ENCODE assay signal across 27 mouse cellular contexts in genomic region chr9:58321681-58322080, GRCm38 (mm10). TPM values are rescaled to one million over a fixed set of nuclear protein-coding genes. Genes with fewer than 3 reads are reported as not detected.
DNase-seq lines count a peak whose midpoint lies in the region; ATAC-seq and TF ChIP-seq lines count a peak whose summit lies in the region.
"Had no signal": no experiment of that assay in that cellular context is flagged by ENCODE, and none has a peak within 500 bp of the region (broad histone marks: within the 10 kb centered on the region; RNA-seq: fewer than 3 reads in every experiment).

No protein-coding gene starts in this region.

- H3K4me2 ChIP-seq in stomach, postnatal 0 days (replicated peaks; ENCODE audit: low read depth), result no peak overlapping the region
- H3K4me2 ChIP-seq: heart, embryonic 12.5 days; liver, embryonic 15.5 days; midbrain, embryonic 12.5 days; neural tube, embryonic 15.5 days had no signal

- TF ChIP-seq CTCF in gastrocnemius, adult 2 months (IDR thresholded peaks at IDR 0.05), result peak; percentile 41
- peak; percentile 24 for TF ChIP-seq CTCF in left cerebral cortex, adult 2 months (IDR thresholded peaks at IDR 0.05)
- TF ChIP-seq CTCF in stomach, postnatal 0 days (IDR thresholded peaks at IDR 0.05; ENCODE audit: low read depth), result peak; percentile 50

- H3K9ac ChIP-seq in stomach, postnatal 0 days (ENCODE audit: low read length), result no peak overlapping the region
- H3K9ac ChIP-seq: heart, embryonic 12.5 days; liver, embryonic 15.5 days; midbrain, embryonic 12.5 days; neural tube, embryonic 15.5 days had no signal

- ATAC-seq in stomach, postnatal 0 days (ENCODE audit: low FRiP score, low TSS enrichment), result no peak

- no peak overlapping the region for H3K4me3 ChIP-seq in gastrocnemius, adult 2 months
- no peak overlapping the region for H3K4me3 ChIP-seq in left cerebral cortex, adult 2 months
- no peak overlapping the region for H3K4me3 ChIP-seq in stomach, postnatal 0 days (ENCODE audit: low read depth, low read length)
- H3K4me3 ChIP-seq: erythroblast, embryonic 14.5 days; heart, embryonic 12.5 days; liver, embryonic 15.5 days; midbrain, embryonic 12.5 days; myocyte; neural tube, embryonic 15.5 days had no signal

- H3K27ac ChIP-seq in gastrocnemius, adult 2 months, result no peak overlapping the region
- no peak overlapping the region for H3K27ac ChIP-seq in left cerebral cortex, adult 2 months
- H3K27ac ChIP-seq in stomach, postnatal 0 days (replicated peaks), result no peak overlapping the region
- H3K27ac ChIP-seq: liver, embryonic 15.5 days; midbrain, embryonic 12.5 days; neural tube, embryonic 15.5 days had no signal

- intact Hi-C loops in gastrocnemius, adult 2 months (cut with DNase I), result no loop called here
- intact Hi-C loops in left cerebral cortex, adult 2 months (cut with DNase I), result no loop called here
- intact Hi-C loops in left cerebral cortex, postnatal 36 days (cut with DNase I), result no loop called here

- no peak for DNase-seq in gastrocnemius, adult 2 months
- DNase-seq in gastrocnemius, postnatal 25 days, result no peak
- DNase-seq in left cerebral cortex, adult 2 months (ENCODE audit: extremely low spot score in 1 of 2, low spot score in 2 of 2), result no peak
- DNase-seq in left cerebral cortex, postnatal 36 days (ENCODE audit: low spot score in 2 of 2), result no peak
- peak; percentile 35 for DNase-seq in thymus, postnatal 4 days
- no peak for DNase-seq in thymus, postnatal 14 days
- DNase-seq in stomach, postnatal 0 days (ENCODE audit: low spot score), result no peak
- DNase-seq in adrenal gland, adult 18-20 months (ENCODE audit: low spot score in 2 of 2), result no peak
- DNase-seq: adrenal gland, adult 8-10 months; cerebellum, adult 18-20 months; gastrocnemius, postnatal 36 days; heart, postnatal 36 days; right cerebral cortex, postnatal 25 days; thymus, adult 18-20 months had no signal

- H3K4me1 ChIP-seq in stomach, postnatal 0 days (replicated peaks; ENCODE audit: control insufficient read depth, insufficient read depth), result no peaks in the 10 kb centered on the region
- H3K4me1 ChIP-seq: liver, embryonic 15.5 days had no signal

- WGBS in stomach, postnatal 0 days, result 94% methylated on average over 3 of the region's 3 CpGs

- no peaks in the 10 kb centered on the region for H3K9me3 ChIP-seq in stomach, postnatal 0 days (ENCODE audit: control insufficient read depth, low read length)
- H3K9me3 ChIP-seq: liver, embryonic 15.5 days; midbrain, embryonic 12.5 days; neural tube, embryonic 15.5 days had no signal

- no peaks in the 10 kb centered on the region for H3K27me3 ChIP-seq in stomach, postnatal 0 days (ENCODE audit: control insufficient read depth, insufficient read depth, low read length)
- H3K27me3 ChIP-seq: heart, embryonic 12.5 days; liver, embryonic 15.5 days; midbrain, embryonic 12.5 days; neural tube, embryonic 15.5 days had no signal

- no peak for TF ChIP-seq EP300 in stomach, postnatal 0 days (optimal IDR thresholded peaks at IDR 0.05)

- H3K36me3 ChIP-seq in stomach, postnatal 0 days (ENCODE audit: control insufficient read depth, insufficient read depth, low read length), result no peaks in the 10 kb centered on the region
- H3K36me3 ChIP-seq: heart, embryonic 12.5 days; liver, embryonic 15.5 days; midbrain, embryonic 12.5 days; neural tube, embryonic 15.5 days had no signal

RNA-seq across cellular contexts. Expression of gene Loxl1, which starts 8.7 kb away (rescaled TPM):
- total RNA-seq in gastrocnemius, adult 2 months (2021), result 10 to 100 TPM; 10.6 to 17.9 TPM
- total RNA-seq in gastrocnemius, postnatal 25 days (2021), result 10 to 100 TPM; 19.1 to 28.7 TPM
- 1 to 10 TPM; 2.1 to 2.2 TPM for total RNA-seq in left cerebral cortex, adult 2 months (2021)
- total RNA-seq in left cerebral cortex, postnatal 36 days (2021), result 1 to 10 TPM; 2.1 to 2.7 TPM
- 49.3 and 63.7 TPM in 2 replicates for polyA plus RNA-seq in stomach, postnatal 0 days (2015; fragmentation: Nextera tagmentation; extraction: Ambion mirVana)
- total RNA-seq in adrenal gland, adult 18-20 months (2021), result 10 to 100 TPM; 19.9 to 28.1 TPM
- total RNA-seq: common myeloid progenitor, adult 5-6 weeks had no signal

RNA-seq across cellular contexts. Expression of gene Tbc1d21, which starts 48.6 kb away (rescaled TPM):
- not detected for total RNA-seq in gastrocnemius, adult 2 months (2021)
- total RNA-seq in gastrocnemius, postnatal 25 days (2021), result not detected
- total RNA-seq in left cerebral cortex, adult 2 months (2021), result not detected
- total RNA-seq in left cerebral cortex, postnatal 36 days (2021), result not detected
- polyA plus RNA-seq in stomach, postnatal 0 days (2015; fragmentation: Nextera tagmentation; extraction: Ambion mirVana), result not detected in 2 replicates
- not detected for total RNA-seq in adrenal gland, adult 18-20 months (2021)
- total RNA-seq: adrenal gland, adult 8-10 months; common myeloid progenitor, adult 5-6 weeks; ES-E14; gastrocnemius, postnatal 36 days; heart, postnatal 36 days; layer of hippocampus, adult 18-20 months; left cerebral cortex, adult 18-20 months had no signal
- polyA plus RNA-seq: embryonic facial prominence, embryonic 11.5 days; erythroblast, embryonic 14.5 days; heart, embryonic 12.5 days; kidney, embryonic 16.5 days; limb, embryonic 11.5 days; liver, embryonic 15.5 days; midbrain, embryonic 12.5 days; neural tube, embryonic 15.5 days had no signal
